Mouse (Mus musculus): Measurements from ENCODE around the gene Gm20820. TPM values are rescaled to one million over a fixed set of nuclear protein-coding genes. Genes with fewer than 3 reads are reported as not detected.
"Not testable (repeated sequence)": the region's sequence is repeated elsewhere in the genome, so short reads cannot be mapped to it uniquely, and the experiment has no call there.

The Gm20820 gene
- not detected in 2 replicates for polyA plus RNA-seq (2012; rRNA removed)

- H3K4me3 ChIP-seq (replicated peaks; ENCODE audit: extremely low read depth, low read depth, low read length); H3K4me1 ChIP-seq (ENCODE audit: control insufficient read depth, insufficient read depth, low read length); DNase-seq: not testable (repeated sequence)
- no CpG with 5 or more reads among the region's 6 CpGs for WGBS
Measured at GRCm38 (mm10) chrY:86061472-86061871, at the start of gene Gm20820. TSS of gene Gm20820 (plus strand) at chrY:86061772.
